Mouse (Mus musculus) cerebellum, adult 11-12 months (tissue): ENCODE data around the gene Gm4631.
"Not testable (repeated sequence)": the region's sequence is repeated elsewhere in the genome, so short reads cannot be mapped to it uniquely, and the experiment has no call there.

ENCODE experiments used
- DNase-seq: peaks from one replicate; pipeline ENCODE4 v3.0.0; 2022

Gene Gm4631

DNA sequence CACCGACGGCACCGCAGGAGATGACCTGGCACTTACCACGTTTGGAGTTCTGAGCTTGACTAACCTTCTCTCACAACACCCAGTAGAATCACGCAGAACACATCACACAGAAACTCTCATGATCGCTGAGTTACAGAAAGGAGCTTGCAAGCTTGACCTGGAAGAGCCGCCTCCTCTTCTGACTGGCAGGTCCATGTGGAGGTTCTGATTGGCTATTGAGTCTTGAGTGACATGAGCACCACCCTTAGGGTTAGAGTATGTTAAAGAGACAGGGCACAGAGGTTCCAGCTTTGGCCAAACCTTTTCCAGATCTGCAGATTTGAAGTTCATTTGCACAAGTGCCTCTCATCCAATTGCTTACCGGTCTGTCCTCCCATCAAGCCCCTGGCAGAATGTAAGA lies at the start of gene Gm4631:
Gm4631 (minus strand) TSS at position 101 of the 400 bp plus-strand sequence.
- DNase-seq: not testable (repeated sequence)

DNA sequence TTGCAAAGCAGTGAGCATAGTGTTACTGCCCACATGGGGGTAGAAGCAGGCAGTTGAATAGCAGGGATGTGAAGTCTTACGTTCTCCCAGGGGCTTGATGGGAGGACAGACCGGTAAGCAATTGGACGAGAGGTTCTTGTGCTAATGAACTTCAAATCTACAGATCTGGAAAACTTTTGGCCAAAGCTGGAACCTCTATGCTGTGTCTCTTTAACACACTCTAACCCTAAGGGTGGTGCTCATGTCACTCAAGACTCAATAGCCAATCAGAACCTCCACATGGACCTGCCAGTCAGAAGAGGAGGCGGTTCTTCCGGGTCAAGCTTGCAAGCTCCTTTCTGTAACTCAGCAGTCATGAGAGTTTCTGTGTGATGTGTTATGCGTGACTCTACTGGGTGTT lies 34.1 kb upstream of the Gm4631 start, which contains the start of gene Zfp968:
Zfp968 (plus strand) TSS at position 301 of the 400 bp plus-strand sequence.
- DNase-seq: not testable (repeated sequence)

DNA sequence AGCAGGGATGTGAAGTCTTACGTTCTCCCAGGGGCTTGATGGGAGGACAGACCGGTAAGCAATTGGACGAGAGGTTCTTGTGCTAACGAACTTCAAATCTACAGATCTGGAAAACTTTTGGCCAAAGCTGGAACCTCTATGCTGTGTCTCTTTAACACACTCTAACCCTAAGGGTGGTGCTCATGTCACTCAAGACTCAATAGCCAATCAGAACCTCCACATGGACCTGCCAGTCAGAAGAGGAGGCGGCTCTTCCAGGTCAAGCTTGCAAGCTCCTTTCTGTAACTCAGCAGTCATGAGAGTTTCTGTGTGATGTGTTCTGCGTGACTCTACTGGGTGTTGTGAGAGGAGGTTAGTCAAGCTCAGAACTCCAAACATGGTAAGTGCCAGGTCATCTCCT lies 63.2 kb downstream of the Gm4631 start, which contains the start of gene Gm14440:
Gm14440 (plus strand) TSS at position 301 of the 400 bp plus-strand sequence.
- DNase-seq: not testable (repeated sequence)
